9 mouse cellular contexts compared by ENCODE assay signal in genomic region chr2:129904753-129905152, GRCm38 (mm10).
DNase-seq lines count a peak whose midpoint lies in the region; TF ChIP-seq lines count a peak whose summit lies in the region.
"Had no signal": no experiment of that assay in that cellular context is flagged by ENCODE, and none has a peak within 500 bp of the region (broad histone marks: within the 10 kb centered on the region; RNA-seq: fewer than 3 reads in every experiment).

No protein-coding gene starts in this region.

- DNase-seq in gastrocnemius, adult 2 months = no peak
- DNase-seq in gastrocnemius, postnatal 25 days = no peak
- DNase-seq in right cerebral cortex, adult 18-20 months = peak; percentile 54
- no peak for DNase-seq in right cerebral cortex, postnatal 4 days
- peak; percentile 18 to 54 for DNase-seq in cerebellum, postnatal 25 days
- peak; percentile 58 for DNase-seq in large intestine, adult 2 months (ENCODE audit: low read depth, low spot score)
- DNase-seq in skeletal muscle tissue, adult 2 months (ENCODE audit: low read depth, low spot score) = peak; percentile 6
- DNase-seq in ovary, postnatal 36 days (ENCODE audit: low spot score) = no peak

- intact Hi-C loops in gastrocnemius, adult 2 months (cut with DNase I) = loop anchor here (5.0 to 10.0 kb wide), 2 partner anchors 153 to 340 kb away; no protein-coding TSS in a partner anchor

- H3K4me3 ChIP-seq in gastrocnemius, adult 2 months = no peak overlapping the region
- H3K4me3 ChIP-seq: myocyte had no signal

- TF ChIP-seq CTCF in gastrocnemius, adult 2 months (IDR thresholded peaks at IDR 0.05) = peak; percentile 66

- H3K27ac ChIP-seq in gastrocnemius, adult 2 months = no peak overlapping the region

- WGBS in large intestine, adult 2 months = 29% methylated on average over 7 of the region's 7 CpGs

Comparison
In these comparisons a context has a peak if more than half of its experiments do, and no peak if none do; other contexts are left out.
1. DNase-seq: peak in right cerebral cortex, adult 18-20 months (single experiment), cerebellum, postnatal 25 days (2 of 2), large intestine, adult 2 months (single experiment) and skeletal muscle tissue, adult 2 months (single experiment); none in gastrocnemius, adult 2 months (single experiment), gastrocnemius, postnatal 25 days (single experiment), right cerebral cortex, postnatal 4 days (single experiment) and ovary, postnatal 36 days (single experiment).